Comparison of ENCODE assay signal across 8 mouse cellular contexts in genomic region chr8:125054436-125054810, GRCm38 (mm10). TPM values are rescaled to one million over a fixed set of nuclear protein-coding genes. Genes with fewer than 3 reads are reported as not detected.
DNase-seq lines count a peak whose midpoint lies in the region; ATAC-seq and TF ChIP-seq lines count a peak whose summit lies in the region.

No protein-coding gene starts in this region.

- peak; percentile 27 for DNase-seq in thymus, postnatal 14 days
- DNase-seq in thymus, adult 18-20 months, result no peak
- peak; percentile 35 for DNase-seq in embryo, embryonic 10.5 days (ENCODE audit: low spot score)
- DNase-seq in heart, adult 2 months, result peak in 1 of 2 experiments; percentile 85
- DNase-seq in ovary, postnatal 14 days (ENCODE audit: low spot score), result no peak

- no peaks in the 10 kb centered on the region for H3K9me3 ChIP-seq in intestine, postnatal 0 days (ENCODE audit: control insufficient read depth)
- no peaks in the 10 kb centered on the region for H3K9me3 ChIP-seq in liver, embryonic 12.5 days (replicated peaks)

- intact Hi-C loops in heart, adult 2 months (cut with DNase I), result no loop called here

- peak overlapping the region; percentile 96 for H3K27ac ChIP-seq in heart, adult 2 months
- H3K27ac ChIP-seq in intestine, postnatal 0 days (ENCODE audit: low read depth, low read length), result peak overlapping the region; percentile 78
- 0 out of 2 replicates have a peak overlapping the region, but pooled peaks have one; percentile 56 for H3K27ac ChIP-seq in liver, embryonic 12.5 days

- under 1% methylated on average over 38 of the region's 38 CpGs for WGBS in heart, adult 2 months
- under 1% methylated on average over 38 of the region's 38 CpGs for whole genome bisulfite sequencing in intestine, postnatal 0 days
- WGBS in liver, embryonic 12.5 days (ENCODE audit: insufficient replicate concordance), result under 1% methylated on average over 30 of the region's 38 CpGs

- TF ChIP-seq CTCF in heart, adult 2 months (IDR thresholded peaks at IDR 0.05), result peak; percentile 38
- TF ChIP-seq CTCF in intestine, postnatal 0 days (IDR thresholded peaks at IDR 0.05; ENCODE audit: low read depth), result peak; percentile 29; the same call in 1 of the 2 replicates

- TF ChIP-seq POLR2A in heart, adult 2 months (IDR thresholded peaks at IDR 0.05; ENCODE audit: insufficient read depth, low read depth, low read length), result peak; percentile 54
- TF ChIP-seq POLR2A in myocyte (IDR thresholded peaks at IDR 0.05; ENCODE audit: insufficient read length, low read depth), result no peak

- H3K9ac ChIP-seq in heart, adult 2 months (ENCODE audit: low read depth, low read length), result peak overlapping the region; percentile 93
- H3K9ac ChIP-seq in intestine, postnatal 0 days (ENCODE audit: low read depth, low read length), result peak overlapping the region; percentile 62
- H3K9ac ChIP-seq in liver, embryonic 12.5 days, result peak overlapping the region; percentile 46; the same call in 1 of the 2 replicates

- no peaks in the 10 kb centered on the region for H3K27me3 ChIP-seq in heart, adult 2 months (ENCODE audit: control insufficient read depth, insufficient read depth, low read length)
- peaks cover 33% of the 10 kb centered on the region for H3K27me3 ChIP-seq in intestine, postnatal 0 days (replicated peaks; ENCODE audit: control insufficient read depth, insufficient read depth, low read length)
- H3K27me3 ChIP-seq in liver, embryonic 12.5 days (replicated peaks), result peaks cover 52% of the 10 kb centered on the region
- H3K27me3 ChIP-seq in myocyte (ENCODE audit: control insufficient read depth, insufficient read depth, insufficient read length), result peaks cover 51% of the 10 kb centered on the region

- H3K79me2 ChIP-seq in heart, adult 2 months (replicated peaks; ENCODE audit: control insufficient read depth, insufficient read depth, low read length), result no peaks in the 10 kb centered on the region
- no peaks in the 10 kb centered on the region for H3K79me2 ChIP-seq in myocyte (ENCODE audit: control insufficient read depth, insufficient read depth)

- peak overlapping the region; percentile 98 for H3K4me3 ChIP-seq in heart, adult 2 months
- peak overlapping the region; percentile 68 for H3K4me3 ChIP-seq in intestine, postnatal 0 days (ENCODE audit: low read depth, low read length)
- peak overlapping the region; percentile 57 for H3K4me3 ChIP-seq in liver, embryonic 12.5 days
- H3K4me3 ChIP-seq in myocyte, result no peak overlapping the region

- H3K4me1 ChIP-seq in heart, adult 2 months (ENCODE audit: control insufficient read depth, insufficient read depth, low read length), result peaks cover 3% of the 10 kb centered on the region
- no peaks in the 10 kb centered on the region; the same call in 1 of the 2 replicates for H3K4me1 ChIP-seq in intestine, postnatal 0 days (replicated peaks; ENCODE audit: control insufficient read depth, insufficient read depth, low read length)
- H3K4me1 ChIP-seq in liver, embryonic 12.5 days, result no peaks in the 10 kb centered on the region

- H3K36me3 ChIP-seq in heart, adult 2 months (ENCODE audit: control insufficient read depth, insufficient read depth, low read length), result no peaks in the 10 kb centered on the region
- no peaks in the 10 kb centered on the region for H3K36me3 ChIP-seq in intestine, postnatal 0 days (ENCODE audit: control insufficient read depth, insufficient read depth)
- H3K36me3 ChIP-seq in liver, embryonic 12.5 days, result no peaks in the 10 kb centered on the region
- H3K36me3 ChIP-seq in myocyte (ENCODE audit: control insufficient read depth, insufficient read depth), result no peaks in the 10 kb centered on the region

- peak overlapping the region; percentile 97 for H3K4me2 ChIP-seq in intestine, postnatal 0 days (replicated peaks; ENCODE audit: low read depth)
- H3K4me2 ChIP-seq in liver, embryonic 12.5 days, result peak overlapping the region; percentile 70
- peak overlapping the region; percentile 12 for H3K4me2 ChIP-seq in myocyte (ENCODE audit: low read depth)

- TF ChIP-seq EP300 in heart, adult 2 months (IDR thresholded peaks at IDR 0.05; ENCODE audit: insufficient read depth, low read depth, low read length), result no peak

- 0 out of 2 replicates have a peak, but pooled peaks have one; percentile 13 for ATAC-seq in intestine, postnatal 0 days
- ATAC-seq in liver, embryonic 12.5 days, result no peak

- H3ac ChIP-seq in myocyte (ENCODE audit: control insufficient read depth, insufficient read length), result no peak overlapping the region

TF ChIP-seq in myocyte, 11 proteins besides CTCF, POLR2A, EP300 and RAD21:
- no peak for TF ChIP-seq USF1 (IDR thresholded peaks at IDR 0.05; ENCODE audit: low read depth)
- no peak for TF ChIP-seq MAX (IDR thresholded peaks at IDR 0.05; ENCODE audit: low read depth)
- TF ChIP-seq SRF (IDR thresholded peaks at IDR 0.05; ENCODE audit: control insufficient read depth, insufficient read length, low read depth), result no peak
- no peak for TF ChIP-seq TCF3 (IDR thresholded peaks at IDR 0.05; ENCODE audit: insufficient read length, low read depth)
- TF ChIP-seq REST (IDR thresholded peaks at IDR 0.05; ENCODE audit: insufficient read depth, insufficient read length), result no peak
- no peak for TF ChIP-seq CEBPB (IDR thresholded peaks at IDR 0.05; ENCODE audit: insufficient read depth, poor library complexity, severe bottlenecking)
- TF ChIP-seq TCF12 (IDR thresholded peaks at IDR 0.05; ENCODE audit: insufficient read depth, poor library complexity, severe bottlenecking), result no peak
- TF ChIP-seq POLR2AphosphoS2 (IDR thresholded peaks at IDR 0.05; ENCODE audit: insufficient read length, low read depth), result no peak
- TF ChIP-seq MYOD1 (IDR thresholded peaks at IDR 0.05; ENCODE audit: control insufficient read depth in 1 of 3, insufficient read length in 2 of 3, low read depth in 2 of 3), result no peak
- no peak for TF ChIP-seq E2F4 (IDR thresholded peaks at IDR 0.05; ENCODE audit: insufficient read depth)
- no peak for TF ChIP-seq MYOG (IDR thresholded peaks at IDR 0.05; ENCODE audit: control insufficient read depth in 1 of 3, insufficient read depth in 1 of 3, insufficient read length in 2 of 3, low read depth in 2 of 3)

RNA-seq across cellular contexts. Expression of gene Disc1, which starts 0.4 kb away (rescaled TPM):
- total RNA-seq in heart, adult 2 months (2021), result 1 to 10 TPM; 2.2 to 2.3 TPM
- 1.1 and 1.3 TPM in 2 replicates for polyA plus RNA-seq in heart, adult 2 months (2012; rRNA removed)
- 0.39 and 0.40 TPM in 2 replicates for polyA plus RNA-seq in intestine, postnatal 0 days (2015; fragmentation: Nextera tagmentation; extraction: Ambion mirVana)
- polyA plus RNA-seq in liver, embryonic 12.5 days (2016; fragmentation: Nextera tagmentation; extraction: Ambion mirVana), result 0.56 and 0.92 TPM in 2 replicates
- polyA plus RNA-seq in myocyte (2012; fragmentation: generic; extraction: Trizol), result 0.06 TPM

RNA-seq across cellular contexts. Expression of gene Tsnax, which starts 41.6 kb away (rescaled TPM):
- 10 to 100 TPM; 66.3 to 73.1 TPM for total RNA-seq in heart, adult 2 months (2021)
- 43.2 and 78.8 TPM in 2 replicates for polyA plus RNA-seq in heart, adult 2 months (2012; rRNA removed)
- polyA plus RNA-seq in intestine, postnatal 0 days (2015; fragmentation: Nextera tagmentation; extraction: Ambion mirVana), result 47.4 and 48.3 TPM in 2 replicates
- 71.4 TPM in 2 replicates for polyA plus RNA-seq in liver, embryonic 12.5 days (2016; fragmentation: Nextera tagmentation; extraction: Ambion mirVana)
- 59.9 TPM for polyA plus RNA-seq in myocyte (2012; fragmentation: generic; extraction: Trizol)

Comparison
In these comparisons a context has a peak if more than half of its experiments do, and no peak if none do; other contexts are left out.
1. DNase-seq: peak in thymus, postnatal 14 days (single experiment) and embryo, embryonic 10.5 days (single experiment); none in thymus, adult 18-20 months (0 of 2) and ovary, postnatal 14 days (single experiment).
2. H3K4me2 ChIP-seq: peak in every context shown above with its lines; median percentile 97 in intestine, postnatal 0 days; 70 in liver, embryonic 12.5 days; 12 in myocyte.
3. Peak in every context shown above with its lines, with median percentiles within 50 percentile points of each other: H3K27ac ChIP-seq and H3K9ac ChIP-seq.